Mouse (Mus musculus) kidney, embryonic 16.5 days (tissue): ENCODE results near the gene Gpc3. TPM values are rescaled to one million over a fixed set of nuclear protein-coding genes. Genes with fewer than 3 reads are reported as not detected.
A peak's percentile ranks its signal among the peaks of the same experiment; 100 is the strongest.

Experiments used
- ATAC-seq: fragments of 200-750 bp; cut with Nextera tagmentation; 2 replicates; pipeline ENCODE4 v1.8.0; 2017; ENCODE audit warnings: moderate TSS enrichment; ENCODE audit not compliant: low FRiP score, low TSS enrichment
- H3K27ac ChIP-seq: fragments of 300-500 bp; sonication (generic); 2 replicates; pipeline ENCODE4 v1.5.1; 2014; ENCODE audit warnings: low read length
- H3K27me3 ChIP-seq: fragments of 300-500 bp; sonication (generic); 2 replicates; pipeline ENCODE4 v1.6.1; 2014; ENCODE audit warnings: low read length, control low read depth, mixed read lengths; ENCODE audit not compliant: insufficient read depth
- H3K36me3 ChIP-seq: fragments of 300-500 bp; sonication (generic); 2 replicates; pipeline ENCODE4 v1.6.1; 2014; ENCODE audit warnings: low read length, control low read depth, mixed read lengths; ENCODE audit not compliant: insufficient read depth
- H3K4me1 ChIP-seq: fragments of 300-500 bp; sonication (generic); 2 replicates; pipeline ENCODE4 v1.6.1; 2014; ENCODE audit warnings: low read length, control low read depth, mixed read lengths; ENCODE audit not compliant: insufficient read depth
- H3K4me2 ChIP-seq: fragments of 300-500 bp; sonication (generic); replicated peaks from 2 replicates; pipeline ENCODE4 v1.6.1; 2014; ENCODE audit warnings: low read depth, low read length
- H3K4me3 ChIP-seq: fragments of 300-500 bp; sonication (generic); 2 replicates; pipeline ENCODE4 v1.5.1; 2014; ENCODE audit warnings: mild to moderate bottlenecking, low read length
- H3K9ac ChIP-seq: fragments of 300-500 bp; sonication (generic); replicated peaks from 2 replicates; pipeline ENCODE4 v1.6.1; 2014; ENCODE audit warnings: low read length
- H3K9me3 ChIP-seq: fragments of 300-500 bp; sonication (generic); 2 replicates; pipeline ENCODE4 v1.6.1; 2016; ENCODE audit warnings: low read length, control low read depth
- WGBS: fragments of 180-500 bp; shearing (Covaris S2); extraction: QIAGEN DNeasy Blood & Tissue Kit; methylation state at CpG from one replicate; pipeline ENCODE4 v1.1.7; 2014; 5-methylcytosine and 5-hydroxymethylcytosine counted together
- polyA plus RNA-seq: library from polyadenylated mRNA; unstranded; fragments of >200 nt; fragmentation: Nextera tagmentation; extraction: Ambion mirVana; gene quantifications from 2 replicates; pipeline ENCODE4 v1.2.1, GENCODE M21; 2015

The Gpc3 gene
- 969 and 985 TPM in 2 replicates for polyA plus RNA-seq

- H3K4me3 ChIP-seq = peak within 1 kb of the TSS; percentile 64
- 25% methylated on average over 47 of the region's 48 CpGs for WGBS
- ATAC-seq = peak; percentile 67
- H3K4me1 ChIP-seq = peaks cover 30% of the 10 kb centered on the region; the same call in 1 of the 2 replicates
- peak within 1 kb of the TSS; percentile 80 for H3K9ac ChIP-seq
- peak within 1 kb of the TSS; percentile 59 for H3K4me2 ChIP-seq
- no peaks in the 10 kb centered on the region for H3K36me3 ChIP-seq
- H3K9me3 ChIP-seq = no peaks in the 10 kb centered on the region
- H3K27ac ChIP-seq = peak within 1 kb of the TSS; percentile 84
- H3K27me3 ChIP-seq = peaks cover 6% of the 10 kb centered on the region; the same call in 1 of the 2 replicates
These were observed at the start of gene Gpc3 for GRCm38 (mm10) chrX:52613328-52614030. Gene Gpc3, minus strand, starts transcription at chrX:52613950.

- peak overlapping the region; percentile 91 for H3K27ac ChIP-seq
- H3K4me1 ChIP-seq = peaks cover 11% of the 10 kb centered on the region; the same call in 1 of the 2 replicates
- H3K9ac ChIP-seq = 0 out of 2 replicates have a peak overlapping the region, but pooled peaks have one; percentile 50
- H3K4me3 ChIP-seq = no peak overlapping the region
- no peaks in the 10 kb centered on the region for H3K36me3 ChIP-seq
- 31% methylated on average over 10 of the region's 10 CpGs for WGBS
- H3K4me2 ChIP-seq = peak overlapping the region; percentile 38
- peak; percentile 72 for ATAC-seq
- H3K27me3 ChIP-seq = peaks cover 3% of the 10 kb centered on the region; the same call in 1 of the 2 replicates
- H3K9me3 ChIP-seq = no peaks in the 10 kb centered on the region
These were observed 38.2 kb upstream of the Gpc3 start for GRCm38 (mm10) chrX:52651975-52652374.

GRCm38 (mm10) chrX:52651472-52651948 is 37.8 kb upstream of the Gpc3 start:
- peaks cover 3% of the 10 kb centered on the region; the same call in 1 of the 2 replicates for H3K27me3 ChIP-seq
- H3K9ac ChIP-seq = 0 out of 2 replicates have a peak overlapping the region, but pooled peaks have one; percentile 50
- WGBS = 27% methylated on average over 9 of the region's 9 CpGs
- H3K4me1 ChIP-seq = peaks cover 11% of the 10 kb centered on the region; the same call in 1 of the 2 replicates
- peak overlapping the region; percentile 91 for H3K27ac ChIP-seq
- H3K36me3 ChIP-seq = no peaks in the 10 kb centered on the region
- H3K4me2 ChIP-seq = peak overlapping the region; percentile 38
- H3K4me3 ChIP-seq = no peak overlapping the region
- no peaks in the 10 kb centered on the region for H3K9me3 ChIP-seq
- peak; percentile 64 for ATAC-seq

GRCm38 (mm10) chrX:52648910-52649785 is 35.4 kb upstream of the Gpc3 start:
- H3K27ac ChIP-seq = peak overlapping the region; percentile 8; the same call in 1 of the 2 replicates
- WGBS = 27% methylated on average over 19 of the region's 19 CpGs
- no peaks in the 10 kb centered on the region for H3K36me3 ChIP-seq
- peaks cover 5% of the 10 kb centered on the region; the same call in 1 of the 2 replicates for H3K27me3 ChIP-seq
- H3K4me2 ChIP-seq = peak overlapping the region; percentile 37
- H3K9ac ChIP-seq = no peak overlapping the region
- H3K9me3 ChIP-seq = no peaks in the 10 kb centered on the region
- ATAC-seq = peak; percentile 47
- peaks cover 25% of the 10 kb centered on the region for H3K4me1 ChIP-seq
- H3K4me3 ChIP-seq = peak overlapping the region; percentile 12; the same call in 1 of the 2 replicates

GRCm38 (mm10) chrX:52644393-52644792 is 30.6 kb upstream of the Gpc3 start:
- Histone ChIP-seq H3K4me3 (no peak overlapping the region), H3K4me2 (no peak overlapping the region), H3K9ac (no peak overlapping the region), H3K4me1 (peaks cover 21% of the 10 kb centered on the region), H3K27ac (no peak overlapping the region), H3K36me3 (no peaks in the 10 kb centered on the region), H3K9me3 (no peaks in the 10 kb centered on the region), H3K27me3 (peaks cover 2% of the 10 kb centered on the region; the same call in 1 of the 2 replicates)
- WGBS = 59% methylated on average over 7 of the region's 7 CpGs
- ATAC-seq = 0 out of 2 replicates have a peak, but pooled peaks have one; percentile 31

GRCm38 (mm10) chrX:52643350-52643749 is 29.6 kb upstream of the Gpc3 start:
- Histone ChIP-seq H3K4me3 (no peak overlapping the region), H3K4me2 (no peak overlapping the region), H3K9ac (no peak overlapping the region), H3K27ac (no peak overlapping the region; the same call in 1 of the 2 replicates), H3K9me3 (no peaks in the 10 kb centered on the region), H3K4me1 (peaks cover 19% of the 10 kb centered on the region), H3K27me3 (peaks cover 2% of the 10 kb centered on the region; the same call in 1 of the 2 replicates), H3K36me3 (no peaks in the 10 kb centered on the region)
- 69% methylated on average over 2 of the region's 2 CpGs for WGBS
- ATAC-seq = no peak

GRCm38 (mm10) chrX:52642126-52642525 is 28.4 kb upstream of the Gpc3 start:
- no peaks in the 10 kb centered on the region for H3K9me3 ChIP-seq
- H3K4me2 ChIP-seq = no peak overlapping the region
- peaks cover 19% of the 10 kb centered on the region for H3K4me1 ChIP-seq
- H3K27me3 ChIP-seq = peaks cover 2% of the 10 kb centered on the region; the same call in 1 of the 2 replicates
- no peaks in the 10 kb centered on the region for H3K36me3 ChIP-seq
- 93% methylated on average over 2 of the region's 2 CpGs for WGBS
- no peak overlapping the region for H3K4me3 ChIP-seq
- no peak overlapping the region for H3K27ac ChIP-seq
- ATAC-seq = no peak
- H3K9ac ChIP-seq = no peak overlapping the region

- H3K27me3 ChIP-seq = no peaks in the 10 kb centered on the region
- H3K36me3 ChIP-seq = no peaks in the 10 kb centered on the region
- H3K27ac ChIP-seq = no peak overlapping the region
- no peak overlapping the region for H3K4me3 ChIP-seq
- no peak overlapping the region for H3K4me2 ChIP-seq
- H3K9me3 ChIP-seq = no peaks in the 10 kb centered on the region
- H3K9ac ChIP-seq = no peak overlapping the region
- H3K4me1 ChIP-seq = peaks cover 6% of the 10 kb centered on the region
- ATAC-seq = no peak
These were observed 23.7 kb upstream of the Gpc3 start for GRCm38 (mm10) chrX:52637419-52637818.

GRCm38 (mm10) chrX:52633976-52634375 is 20.2 kb upstream of the Gpc3 start:
- no peak overlapping the region for H3K4me3 ChIP-seq
- H3K4me1 ChIP-seq = peaks cover 19% of the 10 kb centered on the region
- no peaks in the 10 kb centered on the region; the same call in 1 of the 2 replicates for H3K27me3 ChIP-seq
- 64% methylated on average over 6 of the region's 6 CpGs for WGBS
- no peak overlapping the region for H3K27ac ChIP-seq
- ATAC-seq = no peak
- H3K4me2 ChIP-seq = no peak overlapping the region
- H3K9me3 ChIP-seq = no peaks in the 10 kb centered on the region
- no peak overlapping the region for H3K9ac ChIP-seq
- no peaks in the 10 kb centered on the region for H3K36me3 ChIP-seq
